Mouse (Mus musculus) spleen, adult 2 months (tissue): Measurements from ENCODE around the gene Kif1b. TPM values are rescaled to one million over a fixed set of nuclear protein-coding genes. Genes with fewer than 3 reads are reported as not detected.

Experiments used
- DNase-seq, 2 experiments: peaks; one replicate each; pipeline versions ENCODE4 v3.0.0 to v3.0.0-alpha.2; 2012 to 2021; ENCODE audit warnings: low spot score in 2 of 2, low read depth in 1 of 2
- H3K27ac ChIP-seq: fragments of 200-500 bp; 2 replicates; pipeline ENCODE4 v1.5.1; 2012; ENCODE audit warnings: low read length, inconsistent platforms; ENCODE audit not compliant: insufficient read depth
- H3K27me3 ChIP-seq: fragments of 200-500 bp; 2 replicates; pipeline ENCODE4 v1.6.1; 2012; ENCODE audit warnings: mild to moderate bottlenecking, moderate library complexity, low read length, inconsistent platforms; ENCODE audit not compliant: control insufficient read depth, insufficient read depth
- H3K36me3 ChIP-seq: fragments of 200-500 bp; 2 replicates; pipeline ENCODE4 v1.6.1; 2012; ENCODE audit warnings: mild to moderate bottlenecking, low read length, inconsistent platforms; ENCODE audit not compliant: control insufficient read depth, insufficient read depth
- H3K4me1 ChIP-seq: fragments of 200-500 bp; 2 replicates; pipeline ENCODE4 v1.6.1; 2011; ENCODE audit warnings: inconsistent platforms; ENCODE audit not compliant: control insufficient read depth, insufficient read depth, insufficient read length
- H3K4me3 ChIP-seq: fragments of 200-500 bp; 2 replicates; pipeline ENCODE4 v1.5.1; 2011; ENCODE audit warnings: mild to moderate bottlenecking, inconsistent platforms; ENCODE audit not compliant: insufficient read depth, insufficient read length; ENCODE audit errors: extremely low read depth
- CTCF ChIP-seq: fragments of 200-500 bp; IDR thresholded peaks from 2 replicates; pipeline ENCODE4 v1.5.1; 2011; ENCODE audit warnings: mild to moderate bottlenecking, inconsistent platforms; ENCODE audit not compliant: insufficient read depth, insufficient read length, insufficient replicate concordance; ENCODE audit errors: extremely low read depth
- POLR2A ChIP-seq: fragments of 200-500 bp; IDR thresholded peaks from 2 replicates; pipeline ENCODE4 v1.6.1; 2011; ENCODE audit warnings: low read depth, low read length, inconsistent platforms
- WGBS: fragments of 180-500 bp; shearing (Covaris S2); methylation state at CpG from one replicate; pipeline ENCODE4 v1.1.7; 2018; 5-methylcytosine and 5-hydroxymethylcytosine counted together
- polyA plus RNA-seq: library from polyadenylated mRNA; depleted of rRNA; stranded (reverse); fragments of >200 nt; gene quantifications from 2 replicates; pipeline ENCODE4 v1.2.3, GENCODE M21; 2012

The Kif1b gene
- polyA plus RNA-seq, 1 experiment: 12.6 TPM

GRCm38 (mm10) chr4:149163196-149163595 lies 144.3 kb downstream of the Kif1b start:
- Histone ChIP-seq H3K27ac (no peak overlapping the region), H3K4me3 (no peak overlapping the region), H3K4me1 (no peaks in the 10 kb centered on the region; the same call in 1 of the 2 replicates), H3K36me3 (peaks cover 19% of the 10 kb centered on the region), H3K27me3 (no peaks in the 10 kb centered on the region)
- no peak for DNase-seq
- no peak for TF ChIP-seq POLR2A
- no peak for TF ChIP-seq CTCF
- 91% methylated on average over 1 of the region's 1 CpGs for WGBS

- Histone ChIP-seq H3K4me3 (no peak overlapping the region), H3K4me1 (no peaks in the 10 kb centered on the region), H3K27ac (no peak overlapping the region), H3K36me3 (peaks cover 28% of the 10 kb centered on the region), H3K27me3 (no peaks in the 10 kb centered on the region)
- WGBS: 87% methylated on average over 6 of the region's 6 CpGs
- no peak for DNase-seq
- TF ChIP-seq CTCF (no peak), POLR2A (no peak)
Measured at GRCm38 (mm10) chr4:149161166-149161565, 146.3 kb downstream of the Kif1b start.

GRCm38 (mm10) chr4:149159891-149160290 lies 147.6 kb downstream of the Kif1b start:
- TF ChIP-seq CTCF (no peak), POLR2A (no peak)
- Histone ChIP-seq H3K27ac (no peak overlapping the region), H3K36me3 (peaks cover 33% of the 10 kb centered on the region), H3K4me1 (no peaks in the 10 kb centered on the region), H3K27me3 (no peaks in the 10 kb centered on the region), H3K4me3 (no peak overlapping the region)
- DNase-seq: no peak
- 84% methylated on average over 13 of the region's 13 CpGs for WGBS

GRCm38 (mm10) chr4:149159203-149159602 lies 148.3 kb downstream of the Kif1b start:
- H3K4me3 ChIP-seq: no peak overlapping the region
- no peak overlapping the region for H3K27ac ChIP-seq
- peaks cover 37% of the 10 kb centered on the region for H3K36me3 ChIP-seq
- TF ChIP-seq CTCF: no peak
- WGBS: 90% methylated on average over 2 of the region's 2 CpGs
- no peak for DNase-seq
- no peaks in the 10 kb centered on the region for H3K4me1 ChIP-seq
- H3K27me3 ChIP-seq: no peaks in the 10 kb centered on the region

GRCm38 (mm10) chr4:149157415-149157973 lies 150.0 kb downstream of the Kif1b start:
- TF ChIP-seq POLR2A: no peak
- no peak for TF ChIP-seq CTCF
- 94% methylated on average over 8 of the region's 8 CpGs for WGBS
- no peaks in the 10 kb centered on the region for H3K4me1 ChIP-seq
- no peak overlapping the region for H3K4me3 ChIP-seq
- H3K27ac ChIP-seq: no peak overlapping the region
- H3K27me3 ChIP-seq: no peaks in the 10 kb centered on the region
- H3K36me3 ChIP-seq: peaks cover 50% of the 10 kb centered on the region
- no peak for DNase-seq

GRCm38 (mm10) chr4:149155711-149156110 lies 151.8 kb downstream of the Kif1b start:
- Histone ChIP-seq H3K4me1 (no peaks in the 10 kb centered on the region), H3K36me3 (peaks cover 55% of the 10 kb centered on the region), H3K4me3 (no peak overlapping the region), H3K27ac (no peak overlapping the region), H3K27me3 (no peaks in the 10 kb centered on the region)
- no peak for DNase-seq
- WGBS: 80% methylated on average over 6 of the region's 6 CpGs
- no peak for TF ChIP-seq CTCF
- no peak for TF ChIP-seq POLR2A

- WGBS: 97% methylated on average over 7 of the region's 7 CpGs
Measured at GRCm38 (mm10) chr4:149154859-149155258, 152.6 kb downstream of the Kif1b start.

More at GRCm38 (mm10) chr4:149154859-149155258, 152.6 kb downstream of the Kif1b start:
- no peak for TF ChIP-seq POLR2A
- no peak for TF ChIP-seq CTCF
- Histone ChIP-seq H3K4me1 (no peaks in the 10 kb centered on the region), H3K4me3 (no peak overlapping the region), H3K27me3 (no peaks in the 10 kb centered on the region), H3K36me3 (peaks cover 53% of the 10 kb centered on the region), H3K27ac (no peak overlapping the region)
- no peak for DNase-seq
